Mouse (Mus musculus) limb, embryonic 15.5 days (tissue): ENCODE measurements around the gene Man2a2. TPM values are rescaled to one million over a fixed set of nuclear protein-coding genes. Genes with fewer than 3 reads are reported as not detected.
A peak's percentile ranks its signal among the peaks of the same experiment; 100 is the strongest.
"Not testable (repeated sequence)": the region's sequence is repeated elsewhere in the genome, so short reads cannot be mapped to it uniquely, and the experiment has no call there.

ENCODE experiments used
- ATAC-seq: fragments of 200-750 bp; cut with Nextera tagmentation; 2 replicates; pipeline ENCODE4 v1.8.0; 2017; ENCODE audit warnings: low read depth, moderate TSS enrichment; ENCODE audit not compliant: insufficient number of reproducible peaks, low FRiP score, low TSS enrichment
- H3K27ac ChIP-seq: fragments of 300-500 bp; sonication (generic); 2 replicates; pipeline ENCODE4 v1.5.1; 2015; ENCODE audit warnings: moderate library complexity, mild to moderate bottlenecking, inconsistent platforms
- H3K27me3 ChIP-seq: fragments of 300-500 bp; sonication (generic); 2 replicates; pipeline ENCODE4 v1.6.1; 2015; ENCODE audit warnings: inconsistent platforms
- H3K36me3 ChIP-seq: fragments of 300-500 bp; sonication (generic); 2 replicates; pipeline ENCODE4 v1.6.1; 2015; ENCODE audit warnings: inconsistent platforms
- H3K4me1 ChIP-seq: fragments of 300-500 bp; sonication (generic); 2 replicates; pipeline ENCODE4 v1.6.1; 2015; ENCODE audit warnings: inconsistent platforms
- H3K4me2 ChIP-seq: fragments of 300-500 bp; sonication (generic); 2 replicates; pipeline ENCODE4 v1.6.1; 2015; ENCODE audit warnings: mild to moderate bottlenecking, inconsistent platforms
- H3K4me3 ChIP-seq: fragments of 300-500 bp; sonication (generic); 2 replicates; pipeline ENCODE4 v1.5.1; 2015; ENCODE audit warnings: mild to moderate bottlenecking, inconsistent platforms
- H3K9ac ChIP-seq: fragments of 300-500 bp; sonication (generic); 2 replicates; pipeline ENCODE4 v1.6.1; 2015; ENCODE audit warnings: inconsistent platforms
- H3K9me3 ChIP-seq: fragments of 300-500 bp; sonication (generic); 2 replicates; pipeline ENCODE4 v1.6.1; 2016; ENCODE audit warnings: inconsistent platforms
- WGBS: fragments of 180-500 bp; shearing (Covaris S2); methylation state at CpG from one replicate; pipeline ENCODE4 v1.1.7; 2015; 5-methylcytosine and 5-hydroxymethylcytosine counted together
- polyA plus RNA-seq: library from polyadenylated mRNA; unstranded; fragments of >200 nt; fragmentation: Nextera tagmentation; extraction: Ambion mirVana; gene quantifications from 2 replicates; pipeline ENCODE4 v1.2.1, GENCODE M21; 2015

Gene Man2a2
- polyA plus RNA-seq, 1 experiment from 2014 or later = 17.6 TPM

GRCm38 (mm10) chr7:80342858-80343257 lies 28.3 kb downstream of the Man2a2 start, which contains the start of gene Hddc3:
Hddc3 (plus strand) TSS chr7:80343104.
- no peaks in the 10 kb centered on the region; the same call in 1 of the 2 replicates for H3K36me3 ChIP-seq
- no peaks in the 10 kb centered on the region for H3K9me3 ChIP-seq
- H3K27ac ChIP-seq = peak within 1 kb of the TSS; percentile 77
- peak within 1 kb of the TSS; percentile 54 for H3K4me3 ChIP-seq
- H3K9ac ChIP-seq = peak within 1 kb of the TSS; percentile 70
- WGBS = under 1% methylated on average over 25 of the region's 25 CpGs
- no peaks in the 10 kb centered on the region for H3K27me3 ChIP-seq
- ATAC-seq = peak; percentile 9; the same call in 1 of the 2 replicates
- H3K4me2 ChIP-seq = peak within 1 kb of the TSS; percentile 77
- peaks cover 42% of the 10 kb centered on the region for H3K4me1 ChIP-seq

DNA sequence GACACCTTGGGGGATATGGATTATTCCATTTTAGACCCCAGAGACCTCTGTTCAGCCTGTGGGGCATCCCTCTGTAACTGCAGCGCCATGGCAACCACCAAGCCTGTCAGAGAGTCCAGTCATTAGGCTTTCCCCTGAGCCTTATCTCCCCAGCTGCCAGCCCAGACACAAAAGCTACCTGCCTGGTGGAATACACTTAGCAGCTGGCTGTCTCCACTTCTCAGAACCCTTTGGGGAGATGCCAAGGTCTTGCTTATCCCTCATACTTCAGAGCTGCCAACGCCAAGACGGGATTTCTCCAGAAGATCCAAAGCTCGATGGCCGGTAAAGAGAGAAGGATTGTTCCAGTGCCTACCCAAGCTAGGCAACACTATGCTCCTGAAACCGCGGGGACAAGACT lies 29.4 kb downstream of the Man2a2 start:
- Histone ChIP-seq H3K4me2 (no peak overlapping the region), H3K36me3 (peaks cover 4% of the 10 kb centered on the region), H3K27me3 (no peaks in the 10 kb centered on the region), H3K9me3 (no peaks in the 10 kb centered on the region), H3K4me1 (peaks cover 38% of the 10 kb centered on the region), H3K4me3 (no peak overlapping the region), H3K9ac (no peak overlapping the region), H3K27ac (no peak overlapping the region)
- 75% methylated on average over 7 of the region's 7 CpGs for WGBS
- no peak for ATAC-seq

DNA sequence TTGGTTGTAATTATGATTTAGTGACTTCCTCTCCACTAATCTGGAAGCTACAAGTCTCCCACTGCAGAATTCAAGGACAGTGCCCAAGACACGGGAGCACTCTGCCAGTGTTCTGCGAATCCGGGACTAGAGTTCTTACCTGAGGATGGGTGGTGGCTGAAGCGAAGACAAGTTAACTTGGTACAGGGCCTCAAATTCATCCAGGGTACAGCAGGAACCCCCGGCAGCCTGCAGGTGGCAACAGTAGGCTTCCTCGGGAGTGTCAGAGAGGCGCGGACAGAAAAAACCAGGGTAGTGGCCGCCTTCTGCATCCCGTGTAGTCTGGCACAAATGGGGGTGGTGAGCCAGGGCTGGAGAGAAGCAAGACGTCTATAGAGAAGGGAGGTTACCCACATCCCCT lies 30.4 kb downstream of the Man2a2 start, which contains the start of gene Unc45a:
Gene Unc45a (minus strand): TSS at position 213 of the 400 bp plus-strand sequence.
- Histone ChIP-seq H3K9ac (peak within 1 kb of the TSS; percentile 42; the same call in 1 of the 2 replicates), H3K9me3 (no peaks in the 10 kb centered on the region), H3K36me3 (peaks cover 14% of the 10 kb centered on the region), H3K4me3 (peak within 1 kb of the TSS; percentile 67), H3K27ac (peak within 1 kb of the TSS; percentile 93), H3K27me3 (no peaks in the 10 kb centered on the region), H3K4me2 (peak within 1 kb of the TSS; percentile 86), H3K4me1 (peaks cover 38% of the 10 kb centered on the region)
- no peak for ATAC-seq
- WGBS = under 1% methylated on average over 11 of the region's 11 CpGs

- Histone ChIP-seq H3K27me3 (no peaks in the 10 kb centered on the region), H3K27ac (peak overlapping the region; percentile 93), H3K9ac (peak overlapping the region; percentile 42; the same call in 1 of the 2 replicates), H3K4me1 (peaks cover 38% of the 10 kb centered on the region), H3K9me3 (no peaks in the 10 kb centered on the region), H3K4me2 (peak overlapping the region; percentile 86), H3K4me3 (peak overlapping the region; percentile 67), H3K36me3 (peaks cover 22% of the 10 kb centered on the region)
- peak; percentile 95 for ATAC-seq
- WGBS = under 1% methylated on average over 44 of the region's 45 CpGs
These were observed 31.2 kb downstream of the Man2a2 start for GRCm38 (mm10) chr7:80339793-80340628.

GRCm38 (mm10) chr7:80339371-80339770 lies 31.8 kb downstream of the Man2a2 start:
- H3K9ac ChIP-seq = peak overlapping the region; percentile 44; the same call in 1 of the 2 replicates
- peak overlapping the region; percentile 67 for H3K4me3 ChIP-seq
- H3K4me2 ChIP-seq = peak overlapping the region; percentile 86
- H3K9me3 ChIP-seq = no peaks in the 10 kb centered on the region
- peaks cover 38% of the 10 kb centered on the region for H3K4me1 ChIP-seq
- peak overlapping the region; percentile 43; the same call in 1 of the 2 replicates for H3K27ac ChIP-seq
- WGBS = 4% methylated on average over 16 of the region's 17 CpGs
- H3K27me3 ChIP-seq = no peaks in the 10 kb centered on the region
- no peak for ATAC-seq
- H3K36me3 ChIP-seq = peaks cover 29% of the 10 kb centered on the region

DNA sequence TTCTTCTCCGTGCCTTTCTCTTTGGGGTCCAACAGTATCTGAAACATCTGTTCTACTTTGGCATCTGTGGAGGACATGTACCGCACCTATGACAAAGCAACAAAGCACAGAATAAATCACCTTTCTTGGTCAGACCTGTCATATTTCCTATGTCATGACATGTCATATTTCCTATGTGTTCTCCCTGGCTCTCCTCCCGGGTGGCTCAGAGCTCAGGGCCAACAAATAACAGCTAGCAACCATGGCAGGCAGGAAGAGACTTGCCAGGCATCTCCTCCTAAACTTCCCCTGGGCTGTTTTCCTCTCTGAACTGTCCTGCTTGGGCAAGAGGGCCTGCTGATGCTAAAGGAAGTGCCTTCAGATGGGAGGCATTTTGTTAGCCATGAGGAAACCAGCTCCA lies 34.2 kb downstream of the Man2a2 start:
- H3K4me3 ChIP-seq = no peak overlapping the region
- no peak overlapping the region for H3K27ac ChIP-seq
- H3K9ac ChIP-seq = no peak overlapping the region
- H3K27me3 ChIP-seq = no peaks in the 10 kb centered on the region
- WGBS = 70% methylated on average over 3 of the region's 3 CpGs
- no peaks in the 10 kb centered on the region for H3K9me3 ChIP-seq
- ATAC-seq = no peak
- H3K36me3 ChIP-seq = peaks cover 53% of the 10 kb centered on the region
- peaks cover 23% of the 10 kb centered on the region for H3K4me1 ChIP-seq
- H3K4me2 ChIP-seq = no peak overlapping the region

- Histone ChIP-seq H3K9me3 (no peaks in the 10 kb centered on the region), H3K4me2 (no peak overlapping the region), H3K27ac (no peak overlapping the region), H3K4me1 (peaks cover 16% of the 10 kb centered on the region), H3K36me3 (peaks cover 72% of the 10 kb centered on the region), H3K27me3 (no peaks in the 10 kb centered on the region), H3K9ac (no peak overlapping the region), H3K4me3 (no peak overlapping the region)
- 85% methylated on average over 4 of the region's 4 CpGs for WGBS
- ATAC-seq = no peak
These were observed 36.3 kb downstream of the Man2a2 start for GRCm38 (mm10) chr7:80334848-80335247.

DNA sequence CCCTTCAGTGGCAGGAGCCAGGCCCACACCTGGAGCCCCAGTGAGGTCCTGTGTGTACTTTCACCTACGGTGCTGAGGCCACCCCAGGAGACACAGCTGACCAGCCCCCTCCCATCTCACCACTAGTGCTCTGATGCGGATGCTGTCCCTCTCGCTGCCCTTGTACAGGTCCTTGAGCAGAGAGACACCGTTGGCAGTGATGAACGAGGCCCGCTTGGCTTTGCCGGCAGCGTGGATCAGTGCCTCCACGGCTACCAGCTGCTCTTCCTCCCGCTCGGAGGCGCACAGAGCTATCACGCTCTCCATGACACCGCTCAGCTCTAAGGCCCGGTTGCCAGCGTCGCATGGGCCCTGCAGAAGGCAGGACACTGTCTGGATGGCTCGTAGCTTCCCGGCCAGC lies 39.7 kb downstream of the Man2a2 start:
- no peak overlapping the region for H3K9ac ChIP-seq
- H3K9me3 ChIP-seq = no peaks in the 10 kb centered on the region
- no peaks in the 10 kb centered on the region for H3K27me3 ChIP-seq
- no peaks in the 10 kb centered on the region for H3K4me1 ChIP-seq
- H3K4me2 ChIP-seq = no peak overlapping the region
- no peak for ATAC-seq
- no peak overlapping the region for H3K27ac ChIP-seq
- 96% methylated on average over 19 of the region's 19 CpGs for WGBS
- no peak overlapping the region for H3K4me3 ChIP-seq
- H3K36me3 ChIP-seq = peaks cover 98% of the 10 kb centered on the region

DNA sequence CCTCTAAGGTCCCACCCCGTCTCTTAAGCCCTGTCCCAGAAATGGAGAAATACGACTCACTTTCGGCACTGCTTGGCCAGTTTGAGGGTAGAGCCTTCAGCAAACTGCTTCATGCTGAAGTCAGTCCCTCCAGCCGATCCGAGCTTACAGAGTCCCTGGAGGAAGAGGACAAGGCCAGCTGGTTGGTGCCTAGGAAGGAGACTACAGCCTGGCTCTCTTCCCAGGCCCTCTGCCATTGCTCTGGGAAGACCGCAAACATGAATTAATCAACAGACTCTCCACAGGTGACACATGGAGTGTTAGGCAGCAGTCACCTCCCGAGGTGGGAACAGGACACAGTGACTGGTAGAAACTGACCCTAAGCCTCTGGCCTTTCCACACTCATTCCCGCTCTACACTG lies 40.9 kb downstream of the Man2a2 start:
- 88% methylated on average over 8 of the region's 8 CpGs for WGBS
- no peaks in the 10 kb centered on the region for H3K9me3 ChIP-seq
- H3K27ac ChIP-seq = no peak overlapping the region
- H3K27me3 ChIP-seq = no peaks in the 10 kb centered on the region
- no peak overlapping the region for H3K9ac ChIP-seq
- no peak overlapping the region for H3K4me2 ChIP-seq
- H3K4me1 ChIP-seq = peaks cover 1% of the 10 kb centered on the region; the same call in 1 of the 2 replicates
- peaks cover 98% of the 10 kb centered on the region for H3K36me3 ChIP-seq
- ATAC-seq = no peak
- H3K4me3 ChIP-seq = no peak overlapping the region

- Histone ChIP-seq H3K4me1 (peaks cover 15% of the 10 kb centered on the region), H3K9me3 (no peaks in the 10 kb centered on the region), H3K27ac (no peak overlapping the region), H3K27me3 (no peaks in the 10 kb centered on the region), H3K9ac (no peak overlapping the region), H3K4me2 (no peak overlapping the region), H3K36me3 (peaks cover 60% of the 10 kb centered on the region), H3K4me3 (no peak overlapping the region)
- no peak for ATAC-seq
- WGBS = 96% methylated on average over 19 of the region's 19 CpGs
These were observed 45.1 kb downstream of the Man2a2 start for GRCm38 (mm10) chr7:80326076-80326475.

- peak overlapping the region; percentile 57 for H3K27ac ChIP-seq
- H3K4me2 ChIP-seq = no peak overlapping the region
- H3K4me3 ChIP-seq = no peak overlapping the region
- ATAC-seq = no peak
- H3K27me3 ChIP-seq = no peaks in the 10 kb centered on the region
- no peaks in the 10 kb centered on the region for H3K9me3 ChIP-seq
- H3K4me1 ChIP-seq = peaks cover 15% of the 10 kb centered on the region
- WGBS = 93% methylated on average over 16 of the region's 16 CpGs
- no peak overlapping the region for H3K9ac ChIP-seq
- H3K36me3 ChIP-seq = peaks cover 59% of the 10 kb centered on the region
These were observed 45.8 kb downstream of the Man2a2 start for GRCm38 (mm10) chr7:80325292-80325868.

GRCm38 (mm10) chr7:80324816-80325119 lies 46.4 kb downstream of the Man2a2 start:
- not testable (repeated sequence) for H3K9ac ChIP-seq, H3K4me2 ChIP-seq, H3K27me3 ChIP-seq, ATAC-seq, H3K9me3 ChIP-seq
- peaks cover 18% of the 10 kb centered on the region for H3K4me1 ChIP-seq
- 38% methylated on average over 5 of the region's 5 CpGs for WGBS
- H3K36me3 ChIP-seq = peaks cover 60% of the 10 kb centered on the region
- H3K4me3 ChIP-seq = peak overlapping the region; percentile 74; the same call in 1 of the 2 replicates
- peak overlapping the region; percentile 93 for H3K27ac ChIP-seq
